Mouse (Mus musculus): ENCODE results near the gene Svip. TPM values are rescaled to one million over a fixed set of nuclear protein-coding genes. Genes with fewer than 3 reads are reported as not detected.

Svip gene
- 1.5 TPM for polyA plus RNA-seq (2017; shearing (Covaris generic))

GRCm38 (mm10) chr7:52005511-52006295, at the start of gene Svip:
Gene Svip (minus strand): TSS chr7:52006018.

GRCm38 (mm10) chr7:52015628-52016027, 9.8 kb upstream of the Svip start, which contains the start of gene 1700015G11Rik:
Gene 1700015G11Rik (minus strand): TSS chr7:52015728.

Other genes with a start within 250 kb of the Svip start
- 0.97 TPM for gene Gas2, start 144.0 kb downstream of the Svip start, polyA plus RNA-seq (2017; shearing (Covaris generic))
- 0.74 TPM for gene Fancf, start 143.8 kb downstream of the Svip start, polyA plus RNA-seq (2017; shearing (Covaris generic))
- not detected for gene 1700015G11Rik, start 9.7 kb upstream of the Svip start, polyA plus RNA-seq (2017; shearing (Covaris generic))